Comparison of ENCODE assay signal across 23 mouse cellular contexts in the genomic region with DNA sequence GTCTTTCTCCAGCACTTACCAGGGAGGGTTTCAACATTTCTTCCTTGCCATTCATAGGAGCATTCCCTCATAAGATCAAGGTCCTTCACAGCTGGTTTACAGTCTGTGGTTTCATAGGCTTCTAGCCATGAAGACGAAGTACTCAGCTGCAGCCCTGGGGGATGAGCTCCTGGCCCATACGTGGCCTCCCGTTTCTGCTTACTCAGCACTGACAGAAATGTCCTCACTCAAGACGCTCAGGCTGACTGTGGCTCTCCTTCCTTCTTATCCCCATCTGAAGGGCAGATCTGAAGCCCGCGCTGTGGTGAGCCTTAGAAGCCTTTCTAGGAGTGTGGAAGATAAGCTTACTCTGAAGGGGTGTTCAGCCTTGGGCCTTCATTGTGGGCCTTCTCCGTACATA. TPM values are rescaled to one million over a fixed set of nuclear protein-coding genes. Genes with fewer than 3 reads are reported as not detected.
"Had no signal": no experiment of that assay in that cellular context is flagged by ENCODE, and none has a peak within 500 bp of the region (broad histone marks: within the 10 kb centered on the region; RNA-seq: fewer than 3 reads in every experiment).

No protein-coding gene starts in this region.

- ATAC-seq: midbrain, embryonic 15.5 days had no signal

- H3K4me1 ChIP-seq: midbrain, embryonic 12.5 days; neural tube, embryonic 12.5 days had no signal

- H3K4me3 ChIP-seq: megakaryocyte, embryonic 14.5 days; midbrain, embryonic 12.5 days; midbrain, embryonic 15.5 days; neural tube, embryonic 12.5 days had no signal

- H3K27ac ChIP-seq: liver, embryonic 14.5 days; midbrain, embryonic 15.5 days; neural tube, embryonic 12.5 days had no signal

- H3K9ac ChIP-seq: liver, embryonic 14.5 days; lung, embryonic 14.5 days; midbrain, embryonic 12.5 days; midbrain, embryonic 15.5 days; neural tube, embryonic 12.5 days had no signal

- H3K4me2 ChIP-seq: lung, embryonic 14.5 days; midbrain, embryonic 12.5 days; midbrain, embryonic 15.5 days; neural tube, embryonic 12.5 days had no signal

- H3K9me3 ChIP-seq: megakaryocyte, embryonic 14.5 days; midbrain, embryonic 12.5 days; midbrain, embryonic 15.5 days; neural tube, embryonic 12.5 days had no signal

- DNase-seq: lung, adult 18-20 months; lung, embryonic 14.5 days; lung, postnatal 10 days; lung, postnatal 4 days; right cerebral cortex, postnatal 25 days; right cerebral cortex, postnatal 4 days; spleen, adult 18-20 months; thymus, adult 18-20 months; thymus, postnatal 14 days; thymus, postnatal 36 days had no signal

- H3K27me3 ChIP-seq: midbrain, embryonic 15.5 days had no signal

- H3K36me3 ChIP-seq: midbrain, embryonic 12.5 days; midbrain, embryonic 15.5 days; neural tube, embryonic 12.5 days had no signal

RNA-seq across cellular contexts. Expression of a gene that starts 11.0 kb away (rescaled TPM):
- total RNA-seq: monocyte, adult 5-6 weeks; neutrophil, adult 5-6 weeks had no signal
- polyA plus RNA-seq: liver, embryonic 14.5 days; liver, embryonic 16.5 days; lung, embryonic 14.5 days; lung, embryonic 16.5 days; small intestine, adult 2 months; stomach, embryonic 14.5 days; stomach, embryonic 16.5 days had no signal

RNA-seq across cellular contexts. Expression of a gene that starts 40.6 kb away (rescaled TPM):
- polyA plus RNA-seq: midbrain, postnatal 0 days had no signal
